Mouse (Mus musculus) bone marrow, adult 2 months (tissue): ENCODE results near the gene Rai1.

Experiments used
- CTCF ChIP-seq: fragments of 200-500 bp; IDR thresholded peaks from 2 replicates; pipeline ENCODE4 v1.5.1; 2011; ENCODE audit warnings: low read length, control low read depth; ENCODE audit not compliant: control insufficient read depth, insufficient read depth
- POLR2A ChIP-seq: fragments of 200-500 bp; IDR thresholded peaks from 2 replicates; pipeline ENCODE4 v1.6.1; 2011; ENCODE audit warnings: low read depth, mild to moderate bottlenecking, control low read depth, low read length, borderline replicate concordance; ENCODE audit not compliant: control insufficient read depth

DNA sequence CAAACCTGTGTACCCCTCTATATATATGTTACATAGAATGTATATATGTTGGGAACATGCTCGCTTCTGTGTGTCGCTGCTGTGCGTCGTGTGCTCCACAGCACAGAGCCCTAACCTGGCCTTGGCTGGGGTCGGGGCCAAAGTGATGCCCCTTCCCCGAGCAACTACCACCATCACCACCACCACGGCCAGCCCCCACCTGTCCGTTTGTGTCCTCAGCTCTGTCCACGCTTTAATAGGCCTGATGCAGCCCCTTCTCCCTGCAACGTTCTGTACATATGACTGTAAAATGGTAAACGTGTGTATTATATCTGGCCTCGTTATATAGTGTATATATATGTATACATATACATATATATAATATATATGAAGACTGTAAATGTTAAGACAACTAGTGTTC, 93.8 kb downstream of the Rai1 start:
- TF ChIP-seq CTCF, result no peak
- TF ChIP-seq POLR2A, result no peak
